Mouse (Mus musculus): ENCODE data around the gene Apbb2.

The Apbb2 gene

DNA sequence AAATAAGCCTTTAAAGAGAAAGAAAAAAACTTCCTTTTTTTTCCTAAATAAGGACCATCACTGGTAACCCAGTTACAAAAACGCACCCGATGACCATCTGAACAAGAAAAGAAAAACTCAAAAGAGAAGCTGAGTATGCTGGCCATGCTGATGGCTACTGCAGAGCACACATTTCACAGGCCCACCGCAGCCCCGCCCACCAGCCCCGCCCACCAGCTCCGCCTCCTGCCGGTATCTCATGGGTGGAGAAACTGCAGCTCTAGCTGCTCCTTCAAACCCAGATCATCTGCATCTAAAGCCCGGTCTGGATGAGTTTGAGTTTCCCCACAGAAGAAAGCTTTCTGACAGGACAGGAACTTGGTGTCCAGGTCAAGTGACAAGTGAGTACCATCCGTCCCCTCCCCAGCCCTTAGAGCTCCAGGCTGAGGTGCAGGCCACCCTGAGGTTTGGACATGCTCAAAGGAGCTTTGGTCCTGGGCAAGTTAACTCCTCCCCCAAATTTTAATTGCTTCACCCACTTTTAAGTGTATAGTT, 16.2 kb downstream of the Apbb2 start:
- DNase-seq (ENCODE audit: low spot score in 2 of 2), result no peak

DNA sequence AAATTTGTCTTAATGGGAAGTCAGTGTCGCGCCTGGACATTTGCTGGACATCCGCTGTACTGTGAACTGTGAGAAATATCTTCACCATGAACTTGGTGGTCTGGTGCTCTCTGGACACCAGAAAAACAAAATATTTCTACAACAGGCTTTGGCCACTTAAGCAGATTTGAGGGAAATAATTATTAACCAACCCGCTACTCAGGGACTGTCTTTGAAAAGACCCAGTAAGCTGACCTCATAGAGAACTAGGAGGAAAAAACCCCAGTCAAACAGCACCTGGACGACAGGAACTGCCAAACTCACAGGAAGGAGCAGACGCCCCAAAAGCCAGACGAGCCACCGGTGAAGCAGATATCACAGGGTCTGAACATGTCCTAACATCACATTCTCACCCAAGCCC, 18.2 kb downstream of the Apbb2 start:
- no peak for DNase-seq (ENCODE audit: low spot score in 2 of 2)

DNA sequence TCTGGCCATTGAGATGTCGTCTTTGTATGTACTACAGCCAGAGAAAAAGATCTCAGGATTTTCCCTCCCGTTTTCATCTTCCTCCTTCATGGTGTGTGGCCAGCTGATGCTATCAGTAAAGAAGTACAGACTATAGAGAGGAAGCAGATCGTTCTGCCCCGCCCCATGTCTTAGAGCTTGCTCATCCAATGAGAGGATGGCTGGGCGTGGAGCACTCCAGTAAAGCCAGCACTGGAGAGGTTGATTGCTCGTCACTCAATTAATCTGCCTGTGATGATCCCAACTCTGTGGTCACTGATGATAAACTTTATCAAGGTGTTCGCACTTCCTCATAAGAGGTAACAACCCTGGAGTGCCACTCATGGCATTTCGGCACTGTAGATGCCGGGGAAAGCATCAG, 18.7 kb downstream of the Apbb2 start:
- no peak for DNase-seq (ENCODE audit: low spot score in 2 of 2)

DNA sequence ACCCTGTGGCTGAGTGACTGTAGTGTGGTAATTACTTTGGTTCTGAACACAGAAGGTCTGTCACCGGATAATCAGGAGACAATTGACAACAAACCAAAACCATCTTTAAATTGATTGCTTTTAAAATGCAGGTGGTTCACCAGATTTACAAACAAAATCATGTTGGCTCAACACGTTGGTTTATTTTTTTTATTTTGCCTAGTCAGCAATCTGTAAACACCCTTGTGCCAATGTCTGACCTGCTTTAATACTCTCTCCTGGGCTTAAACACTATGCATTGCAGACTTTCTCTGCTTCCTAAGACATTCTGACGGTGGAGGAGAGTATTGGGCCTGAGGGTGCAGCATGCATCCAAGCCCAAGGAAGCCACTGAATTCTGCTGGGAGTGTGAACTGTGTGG, 22.3 kb downstream of the Apbb2 start:
- no peak for DNase-seq (ENCODE audit: low spot score in 2 of 2)

DNA sequence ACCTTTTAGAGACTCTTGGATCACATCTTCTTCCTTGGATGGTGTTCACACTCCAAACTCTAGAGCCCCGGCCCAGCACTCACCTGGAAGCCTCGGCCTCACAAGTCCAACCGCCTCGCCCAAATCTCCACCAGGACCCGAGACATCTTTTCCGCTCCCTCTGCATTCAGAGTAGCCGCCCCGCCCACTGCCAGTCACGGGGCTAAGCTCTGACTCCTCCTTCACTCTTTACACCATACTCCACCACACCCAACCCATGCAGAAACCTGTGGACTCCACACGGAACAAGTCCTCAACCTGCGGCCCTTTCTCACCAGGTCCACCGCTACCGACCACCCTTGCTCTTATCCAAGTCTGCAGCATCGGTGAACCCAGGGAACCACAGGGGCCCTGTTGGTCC, 23.7 kb downstream of the Apbb2 start:
- DNase-seq (ENCODE audit: low spot score in 2 of 2), result no peak

DNA sequence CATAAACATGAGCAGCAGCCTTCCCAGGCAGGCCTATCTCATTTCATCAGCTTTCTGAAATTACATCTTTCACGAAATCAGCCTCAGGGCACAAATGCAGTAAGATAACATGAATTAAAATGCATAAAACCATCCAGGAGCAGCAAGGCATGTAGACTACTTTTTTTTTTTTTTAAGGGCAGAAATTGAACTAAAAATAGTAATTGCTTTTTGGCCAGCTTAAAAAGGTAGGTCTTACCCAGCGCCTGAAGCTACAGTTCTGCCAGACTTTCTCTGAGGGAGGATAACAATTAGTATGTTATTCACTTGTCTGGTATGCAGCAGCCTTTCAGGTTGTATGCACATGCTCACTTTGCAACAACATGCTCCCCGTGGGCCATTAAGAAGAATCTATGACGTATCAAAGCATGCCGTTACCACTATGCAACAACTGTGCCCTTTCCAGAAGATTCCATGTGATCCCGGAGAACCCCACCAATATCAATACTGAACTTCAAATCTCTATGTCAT, 32.3 kb downstream of the Apbb2 start:
- DNase-seq (ENCODE audit: low spot score in 2 of 2), result no peak

DNA sequence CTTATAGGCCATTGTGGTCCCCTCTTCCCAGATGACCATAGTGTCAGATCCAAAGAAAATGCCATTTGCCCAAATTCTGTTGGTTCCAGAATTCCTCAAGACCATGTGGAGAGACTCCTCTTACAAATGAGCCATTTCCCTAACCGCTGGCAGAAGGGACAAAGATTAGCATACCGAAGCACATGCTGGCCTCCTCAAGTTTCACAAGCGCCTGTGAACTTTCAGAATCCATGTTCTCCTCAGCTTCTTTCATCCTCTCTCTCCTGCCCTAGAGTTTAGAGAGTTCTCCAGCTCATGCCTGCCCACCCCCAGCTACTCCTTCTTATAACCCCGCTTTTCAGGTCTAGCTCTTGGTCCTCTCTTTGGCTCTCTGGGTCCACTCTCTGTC, 35.6 kb downstream of the Apbb2 start:
- DNase-seq (ENCODE audit: low spot score in 2 of 2), result no peak

DNA sequence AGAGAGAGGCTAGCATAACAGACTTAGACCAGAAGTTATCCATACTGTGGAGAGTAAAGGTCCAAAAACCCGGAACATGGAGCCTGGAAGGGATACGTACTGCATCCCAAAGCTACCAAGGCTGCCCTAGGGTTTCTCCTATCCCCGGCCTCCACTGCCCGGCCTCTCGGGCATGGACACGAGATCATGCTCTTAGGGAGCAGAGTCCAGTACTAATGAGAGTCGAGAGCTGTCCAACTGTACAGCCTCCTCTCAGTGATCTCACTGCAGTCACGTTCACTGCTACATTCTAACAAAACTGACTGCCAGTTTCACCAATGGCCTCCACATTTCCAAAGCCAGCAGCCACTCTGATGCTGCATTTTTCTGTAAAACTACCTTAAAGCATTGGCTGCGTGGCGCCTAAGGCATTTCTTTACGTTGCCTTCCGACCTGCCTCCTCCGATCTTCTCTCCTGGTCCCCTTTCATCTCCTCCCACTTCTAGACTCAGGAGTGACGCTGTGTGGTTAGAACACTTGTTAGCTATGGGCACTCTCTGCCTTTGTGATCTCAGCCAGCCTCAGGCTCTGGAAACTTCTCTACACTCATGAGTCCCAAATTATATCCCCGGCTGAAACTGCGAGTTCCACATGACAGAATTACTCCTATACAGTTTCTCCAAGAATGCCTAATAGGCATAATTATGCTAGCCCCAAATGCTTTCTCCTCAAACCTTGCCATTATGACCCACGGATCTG, 36.1 kb downstream of the Apbb2 start:
- DNase-seq (ENCODE audit: low spot score in 2 of 2), result no peak

DNA sequence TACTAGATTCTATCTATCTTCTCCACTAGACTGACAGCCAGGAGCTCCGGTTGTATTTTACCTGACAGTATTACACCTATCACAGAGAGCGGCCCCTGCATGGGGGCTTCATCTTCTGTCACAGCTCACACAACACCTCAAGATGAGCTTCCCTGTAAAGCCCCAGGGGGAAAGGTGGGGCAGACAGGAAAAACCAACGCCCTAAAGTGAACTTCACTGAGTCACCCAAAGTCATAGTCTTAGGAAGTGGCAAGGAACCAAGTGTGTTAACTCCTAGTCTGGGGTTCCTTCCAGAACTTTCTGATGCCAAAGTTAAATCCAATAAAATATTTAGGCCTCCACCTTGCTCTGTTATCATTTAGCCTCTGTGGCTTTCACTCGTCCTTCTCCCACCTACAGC, 39.5 kb downstream of the Apbb2 start:
- no peak for DNase-seq (ENCODE audit: low spot score in 2 of 2)

DNA sequence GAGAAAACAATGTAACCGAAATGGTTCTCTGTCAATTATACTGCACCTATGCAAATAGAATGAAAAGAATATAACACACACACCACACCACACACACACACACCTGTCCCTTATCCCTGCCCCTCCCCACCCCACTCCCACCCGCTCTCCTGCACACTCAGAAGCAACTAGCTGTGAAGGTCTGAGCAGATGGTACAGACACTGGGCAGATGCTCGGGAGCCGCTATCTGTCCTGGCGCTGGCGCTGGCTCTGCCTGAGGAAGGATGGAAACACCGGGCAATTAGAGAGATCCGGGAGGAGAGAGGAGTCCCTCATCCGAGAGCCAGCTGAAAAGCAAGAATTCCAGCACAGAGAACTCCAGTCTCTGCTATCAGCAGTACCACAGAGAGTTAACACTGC, 42.3 kb downstream of the Apbb2 start:
- DNase-seq (ENCODE audit: low spot score in 2 of 2), result peak; percentile 29 to 42

DNA sequence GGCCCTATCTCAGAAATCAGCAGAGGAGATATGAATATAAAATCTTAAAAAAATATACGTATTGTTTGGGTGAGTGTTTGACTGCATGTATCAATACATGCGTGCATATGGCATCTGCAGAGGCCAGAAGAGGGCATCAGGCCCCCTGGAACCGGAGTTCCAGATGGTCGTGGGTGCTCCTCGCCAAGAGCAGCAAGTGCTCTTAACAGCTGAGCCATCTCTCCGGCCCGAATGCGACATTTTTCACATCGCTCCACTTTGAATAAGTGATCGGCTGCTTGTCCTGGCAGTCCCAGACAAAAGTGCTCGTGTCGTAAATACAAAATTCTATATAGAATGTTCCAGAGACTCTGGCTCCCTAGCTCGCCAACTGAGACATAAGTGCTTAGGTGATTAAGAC, 43.4 kb downstream of the Apbb2 start:
- DNase-seq (ENCODE audit: low spot score in 2 of 2), result no peak

DNA sequence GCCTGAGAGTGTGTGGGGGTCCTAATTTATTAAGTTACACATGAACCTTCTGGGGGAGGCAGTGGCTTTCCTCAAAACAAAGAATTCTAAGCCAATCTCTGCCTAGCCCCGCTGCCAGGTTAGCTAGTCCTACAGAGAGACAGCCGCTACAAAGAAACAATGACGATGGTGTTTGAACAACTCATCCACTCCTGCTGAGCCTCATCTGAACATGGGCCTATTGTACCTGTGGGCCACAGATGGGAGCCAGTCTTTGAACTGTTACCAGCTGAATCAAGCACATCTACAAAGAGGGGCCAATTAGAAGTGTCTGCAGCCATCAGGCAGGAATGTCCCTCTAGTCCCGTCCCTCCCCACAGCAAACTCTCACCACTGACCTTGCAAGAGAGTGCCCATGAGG, 45.3 kb downstream of the Apbb2 start:
- DNase-seq (ENCODE audit: low spot score in 2 of 2), result no peak

DNA sequence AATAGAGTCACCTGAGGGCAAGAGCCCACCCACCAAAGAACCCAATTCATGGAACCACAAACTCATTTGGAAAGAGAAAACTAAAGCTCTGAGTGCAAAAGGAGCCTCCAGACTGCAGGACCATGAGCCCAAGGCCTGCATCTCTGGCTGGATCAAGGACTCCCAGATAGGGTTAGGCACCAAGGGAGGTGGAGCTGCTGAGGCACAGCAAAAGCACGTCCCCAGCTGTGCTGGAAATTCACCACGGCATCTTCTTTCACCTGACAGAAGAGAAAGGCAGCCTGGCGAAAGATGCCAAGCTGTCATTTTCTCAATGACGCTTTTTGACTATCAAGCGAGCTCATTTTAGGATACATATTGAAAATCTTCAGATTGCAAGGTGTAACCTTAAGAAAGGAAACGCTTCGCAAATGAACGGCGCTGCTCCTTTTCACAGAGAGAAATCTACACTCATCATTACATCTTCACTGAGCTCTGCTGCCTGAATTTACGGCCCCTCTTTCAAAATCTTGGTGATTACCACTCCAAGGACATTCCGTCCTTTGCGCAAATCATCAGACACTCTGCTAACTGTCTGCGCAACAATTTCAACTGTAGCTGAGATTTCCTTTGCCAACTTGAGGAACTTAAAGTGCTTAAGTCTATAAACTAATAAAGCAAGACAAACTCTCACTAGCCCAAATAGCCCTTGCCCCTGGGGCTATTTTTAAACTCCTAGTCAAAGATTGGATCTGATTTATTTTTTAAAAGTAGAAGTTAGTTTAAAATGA, 46.3 kb downstream of the Apbb2 start:
- DNase-seq (ENCODE audit: low spot score in 2 of 2), result no peak

DNA sequence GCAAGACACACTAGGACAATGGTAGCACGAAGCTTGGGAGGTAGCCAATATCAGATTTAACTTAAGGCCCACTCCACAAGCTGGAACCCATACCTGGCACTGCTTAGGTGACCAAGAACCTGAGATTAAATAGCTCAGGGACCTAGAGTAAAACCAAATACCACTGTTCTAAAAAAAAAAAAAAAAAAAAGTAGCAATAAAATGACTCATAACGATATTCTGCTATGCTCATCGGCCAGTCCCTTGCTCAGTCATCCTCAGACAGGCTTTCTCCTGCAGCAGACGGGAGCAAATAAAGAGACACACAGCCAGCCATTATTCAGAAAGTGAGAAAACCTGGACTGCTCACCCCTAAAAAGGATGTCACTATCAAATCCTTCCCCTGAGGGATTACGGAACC, 47.9 kb downstream of the Apbb2 start:
- DNase-seq (ENCODE audit: low spot score in 2 of 2), result no peak

DNA sequence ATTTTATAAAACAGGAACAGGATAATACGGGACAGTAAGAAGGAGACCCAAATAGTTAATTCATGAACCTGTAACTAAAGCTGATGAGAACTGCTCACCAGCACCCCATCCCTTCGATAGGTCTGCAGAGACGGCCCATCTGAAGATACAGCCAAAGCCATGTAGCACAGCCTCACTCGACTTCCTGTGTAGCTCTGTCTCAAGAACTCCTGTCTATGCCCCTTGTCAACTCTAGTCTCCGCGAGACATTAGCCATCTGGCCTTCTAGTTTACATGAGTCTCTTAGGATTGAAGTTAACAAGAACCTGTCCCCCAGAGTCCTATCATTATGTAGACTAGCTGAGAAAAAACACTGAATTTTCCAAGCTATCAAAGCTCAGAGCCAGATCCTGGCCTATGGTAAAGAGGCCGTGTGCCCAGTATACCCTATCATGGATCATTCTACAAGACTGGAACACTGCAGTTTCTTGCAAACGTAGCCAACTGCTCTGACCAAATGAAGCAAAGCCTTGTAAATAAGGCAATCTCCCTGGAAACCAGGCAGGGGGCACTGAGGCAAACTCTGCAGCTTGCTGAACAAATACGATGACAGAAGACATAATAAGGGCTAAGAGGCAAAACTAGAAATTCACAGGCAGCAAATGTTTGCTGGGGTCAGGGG, 49.3 kb downstream of the Apbb2 start:
- DNase-seq (ENCODE audit: low spot score in 2 of 2), result no peak

DNA sequence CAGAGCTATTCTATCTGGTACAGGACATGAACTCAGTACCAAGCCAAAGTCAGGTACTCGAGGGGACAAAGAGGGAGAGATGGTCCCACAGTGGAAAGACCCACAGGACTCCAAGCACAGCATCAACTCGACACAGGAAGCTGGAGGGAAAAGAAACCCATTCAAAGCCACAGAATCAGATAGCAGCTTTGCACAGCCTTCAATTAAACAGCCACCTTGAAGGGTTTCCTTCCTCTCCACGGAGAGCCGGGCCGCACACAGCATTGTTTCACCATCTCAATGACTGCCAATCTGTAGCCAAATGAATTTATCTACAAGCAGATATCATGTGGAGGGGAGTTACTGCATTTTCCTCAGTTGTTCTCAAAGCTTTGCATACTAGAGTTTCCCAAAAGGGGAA, 50.6 kb downstream of the Apbb2 start:
- DNase-seq (ENCODE audit: low spot score in 2 of 2), result no peak

DNA sequence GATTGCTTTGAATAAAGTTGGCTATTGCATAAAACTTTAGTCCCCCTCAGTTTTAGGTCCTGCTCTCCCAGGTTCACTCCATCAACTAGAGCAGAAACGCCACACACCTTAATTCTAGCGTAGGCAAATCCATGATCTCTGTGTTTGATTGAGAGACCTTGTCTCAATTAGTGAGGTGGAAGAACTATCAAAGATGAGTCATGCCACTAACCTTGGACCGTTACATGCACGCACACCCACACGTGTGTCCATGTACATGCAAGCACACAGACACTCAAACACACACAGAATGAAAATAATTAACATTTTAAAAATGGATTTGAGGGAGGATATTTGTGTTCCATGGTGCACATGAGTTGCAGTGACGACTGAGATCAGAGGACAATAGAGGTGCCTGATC, 51.2 kb downstream of the Apbb2 start:
- DNase-seq (ENCODE audit: low spot score in 2 of 2), result no peak

DNA sequence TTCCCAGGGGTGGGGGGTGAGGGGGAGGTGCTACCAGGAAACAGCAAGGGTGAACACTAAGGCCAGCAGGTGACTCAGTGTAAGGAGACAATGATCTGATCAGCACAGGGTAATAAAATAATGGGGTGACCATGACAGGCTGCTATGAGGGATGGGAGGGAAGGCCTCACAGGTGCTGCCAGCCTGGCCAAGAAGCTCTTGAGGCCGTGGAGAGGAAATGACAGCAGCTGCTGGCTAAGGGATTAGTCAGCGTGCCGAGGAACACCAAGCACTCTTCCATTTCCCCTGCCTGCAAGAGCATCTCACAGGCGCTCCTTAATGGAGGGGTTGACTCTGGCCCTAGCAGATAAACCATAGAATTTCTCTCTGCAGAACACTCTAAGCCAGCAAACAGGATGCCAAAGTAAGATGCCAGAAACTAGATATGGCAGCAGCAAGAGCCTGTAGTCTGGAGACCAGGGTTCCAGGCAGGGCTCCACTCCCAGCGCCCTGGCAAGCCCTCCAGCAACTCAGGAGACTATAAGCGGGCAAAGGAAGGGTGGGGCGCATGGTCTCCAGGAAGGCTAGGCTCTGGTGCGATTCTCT, 58.9 kb downstream of the Apbb2 start:
- DNase-seq (ENCODE audit: low spot score in 2 of 2), result no peak

DNA sequence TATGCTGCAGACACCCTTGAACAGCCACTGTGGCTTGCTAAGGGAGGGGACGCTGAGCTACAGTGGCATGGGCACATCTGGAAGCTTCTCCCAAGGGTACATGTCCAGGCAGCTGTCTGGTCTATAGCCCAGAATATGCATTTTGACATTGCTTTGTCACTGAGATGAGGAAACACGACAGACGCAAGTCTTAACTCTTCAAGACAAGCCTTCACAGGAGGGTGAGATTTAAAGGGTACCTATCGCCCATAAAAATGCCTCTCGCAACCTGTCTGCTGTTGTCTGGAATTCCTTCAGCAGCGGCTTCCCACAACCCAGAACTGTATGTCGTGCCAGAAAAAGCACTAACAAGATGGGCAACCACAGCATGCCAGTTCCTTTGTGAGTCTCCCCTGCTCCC, 60.5 kb downstream of the Apbb2 start:
- no peak for DNase-seq (ENCODE audit: low spot score in 2 of 2)

DNA sequence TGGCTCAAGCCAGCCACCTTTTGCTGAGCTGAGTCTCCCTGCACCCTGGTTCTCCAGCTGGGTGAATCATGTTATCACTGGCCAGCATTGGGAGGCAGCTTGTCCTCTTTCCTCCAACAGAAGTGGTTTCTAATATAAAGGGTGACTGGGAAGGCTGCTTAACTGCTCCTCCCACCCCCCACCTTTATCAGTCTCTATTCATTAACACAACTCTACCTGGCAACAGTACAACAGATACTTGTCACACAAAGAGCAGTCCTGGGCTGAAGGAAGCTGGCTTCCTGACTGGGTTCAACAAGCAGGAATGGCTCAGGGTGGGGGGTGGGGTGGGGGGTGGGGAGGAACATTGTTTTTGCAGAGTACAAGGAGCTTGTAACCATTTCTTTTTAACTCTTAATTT, 64.7 kb downstream of the Apbb2 start:
- no peak for DNase-seq (ENCODE audit: low spot score in 2 of 2)

DNA sequence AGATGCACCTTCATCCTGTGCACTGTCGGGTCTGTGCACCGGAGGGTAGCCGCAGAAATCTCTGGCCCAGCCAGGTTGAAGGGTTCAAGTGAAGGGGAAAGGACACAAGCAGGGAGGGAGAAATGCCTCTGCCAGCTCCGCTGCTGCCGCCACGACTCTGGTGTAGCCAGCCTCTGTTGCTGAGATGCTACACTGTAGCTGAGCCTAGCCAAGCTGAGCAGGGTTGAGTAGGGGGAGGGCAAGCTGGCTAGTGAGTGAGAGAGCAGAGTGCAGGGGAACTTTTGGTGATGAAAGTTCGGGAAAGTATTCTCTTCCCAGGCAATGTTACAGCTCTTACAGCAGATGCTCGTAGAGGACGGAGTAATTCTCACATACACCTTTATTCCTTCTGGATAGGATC, 66.3 kb downstream of the Apbb2 start:
- no peak for DNase-seq (ENCODE audit: low spot score in 2 of 2)

DNA sequence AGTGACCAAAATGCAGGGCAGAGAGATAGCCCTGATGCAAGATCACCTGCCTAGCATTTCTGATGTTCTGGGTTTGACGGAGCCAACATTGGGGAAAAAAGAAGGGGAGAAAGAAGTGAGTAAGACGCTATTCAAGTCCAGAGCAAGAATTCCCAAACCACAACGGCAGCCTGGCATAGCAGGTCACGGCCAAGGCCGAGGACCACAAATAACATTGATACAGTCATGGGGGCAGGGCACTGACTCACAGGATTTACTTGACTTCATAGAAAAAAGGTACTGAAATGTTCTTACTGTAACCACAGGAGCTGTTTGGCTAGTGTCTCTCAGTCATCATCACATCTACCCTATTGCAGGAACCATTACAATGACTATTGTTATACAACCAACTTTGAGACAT, 68.3 kb downstream of the Apbb2 start:
- no peak for DNase-seq (ENCODE audit: low spot score in 2 of 2)
